Comparison of ENCODE assay signal across 23 mouse cellular contexts in genomic region chr1:151618251-151618650, GRCm38 (mm10).
"Had no signal": no experiment of that assay in that cellular context is flagged by ENCODE, and none has a peak within 500 bp of the region (broad histone marks: within the 10 kb centered on the region; RNA-seq: fewer than 3 reads in every experiment).

No protein-coding gene starts in this region.

- DNase-seq: gastrocnemius, postnatal 10 days; gastrocnemius, postnatal 36 days; heart, adult 18-20 months; heart, postnatal 10 days; heart, postnatal 36 days; kidney, adult 11 months; kidney, adult 2 months; kidney, adult 9 months; kidney, postnatal 36 days; liver had no signal

- ATAC-seq: hindbrain, postnatal 0 days; intestine, embryonic 16.5 days; liver, embryonic 12.5 days had no signal

- H3K9me3 ChIP-seq: heart, embryonic 10.5 days; heart, embryonic 12.5 days; hindbrain, embryonic 13.5 days; hindbrain, embryonic 15.5 days; kidney, embryonic 15.5 days; limb, embryonic 10.5 days; limb, embryonic 12.5 days; liver, embryonic 12.5 days had no signal

- H3K4me2 ChIP-seq: heart, embryonic 12.5 days; hindbrain, embryonic 13.5 days; hindbrain, embryonic 15.5 days; kidney, embryonic 15.5 days; limb, embryonic 12.5 days; liver, embryonic 12.5 days had no signal

- H3K36me3 ChIP-seq: heart, embryonic 10.5 days; heart, embryonic 12.5 days; hindbrain, embryonic 13.5 days; hindbrain, embryonic 15.5 days; kidney, embryonic 15.5 days; limb, embryonic 10.5 days; limb, embryonic 12.5 days; liver, embryonic 12.5 days had no signal

- H3K4me3 ChIP-seq: heart, embryonic 10.5 days; heart, embryonic 12.5 days; hindbrain, embryonic 13.5 days; hindbrain, embryonic 15.5 days; kidney, embryonic 15.5 days; layer of hippocampus, adult 2 months; left cerebral cortex, adult 2 months; limb, embryonic 10.5 days; limb, embryonic 12.5 days; liver, embryonic 12.5 days had no signal

- H3K9ac ChIP-seq: heart, embryonic 12.5 days; hindbrain, embryonic 13.5 days; hindbrain, embryonic 15.5 days; kidney, embryonic 15.5 days; limb, embryonic 12.5 days; liver, embryonic 12.5 days; liver, embryonic 14.5 days had no signal

- H3K4me1 ChIP-seq: limb, embryonic 10.5 days; limb, embryonic 12.5 days had no signal

- H3K27ac ChIP-seq: heart, embryonic 10.5 days; hindbrain, embryonic 13.5 days; hindbrain, embryonic 15.5 days; hindbrain, postnatal 0 days; kidney, embryonic 15.5 days; layer of hippocampus, adult 2 months; left cerebral cortex, adult 2 months; limb, embryonic 10.5 days; limb, embryonic 12.5 days; liver, embryonic 12.5 days; liver, embryonic 14.5 days had no signal

- H3K27me3 ChIP-seq: heart, embryonic 12.5 days; hindbrain, embryonic 13.5 days; hindbrain, embryonic 15.5 days; kidney, embryonic 15.5 days; limb, embryonic 12.5 days; liver, embryonic 12.5 days had no signal
